Mouse (Mus musculus) retina, embryonic 14.5 days (tissue): ENCODE measurements around the gene 1700001C02Rik.

Experiments used
- DNase-seq: peaks from one replicate; pipeline ENCODE4 v3.0.0-alpha.2; 2015; ENCODE audit warnings: low spot score

1700001C02Rik gene

GRCm38 (mm10) chr5:30465861-30466260, at the start of gene 1700001C02Rik:
Gene 1700001C02Rik, plus strand, starts transcription at chr5:30466047.
- DNase-seq: peak; percentile 33

- peak; percentile 45 for DNase-seq
These were observed 49.2 kb upstream of the 1700001C02Rik start for GRCm38 (mm10) chr5:30416665-30417064.

GRCm38 (mm10) chr5:30423121-30423520, 42.7 kb upstream of the 1700001C02Rik start:
- DNase-seq: no peak

- DNase-seq: peak; percentile 82
These were observed 42.1 kb upstream of the 1700001C02Rik start for GRCm38 (mm10) chr5:30423572-30424244.

GRCm38 (mm10) chr5:30427406-30427805, 38.4 kb upstream of the 1700001C02Rik start:
- no peak for DNase-seq

- no peak for DNase-seq
These were observed 26.9 kb upstream of the 1700001C02Rik start for GRCm38 (mm10) chr5:30438931-30439330.

GRCm38 (mm10) chr5:30440308-30440906, 25.4 kb upstream of the 1700001C02Rik start:
- DNase-seq: no peak

- DNase-seq: peak; percentile 46
These were observed 23.7 kb upstream of the 1700001C02Rik start for GRCm38 (mm10) chr5:30442196-30442595.

GRCm38 (mm10) chr5:30444327-30444895, 21.4 kb upstream of the 1700001C02Rik start:
- no peak for DNase-seq

- DNase-seq: no peak
These were observed 9.8 kb upstream of the 1700001C02Rik start for GRCm38 (mm10) chr5:30456056-30456455.

- peak; percentile 32 for DNase-seq
These were observed 5.7 kb upstream of the 1700001C02Rik start for GRCm38 (mm10) chr5:30460155-30460554.

GRCm38 (mm10) chr5:30461821-30462220, 4.0 kb upstream of the 1700001C02Rik start, which contains the start of gene Otof:
Gene Otof, minus strand, starts transcription at chr5:30461932.
- DNase-seq: peak; percentile 42

- peak; percentile 22 for DNase-seq
These were observed 468 bp downstream of the 1700001C02Rik start for GRCm38 (mm10) chr5:30466315-30466714.

- peak; percentile 15 for DNase-seq
These were observed 4.6 kb downstream of the 1700001C02Rik start for GRCm38 (mm10) chr5:30470454-30470853.

- DNase-seq: no peak
These were observed 6.3 kb downstream of the 1700001C02Rik start for GRCm38 (mm10) chr5:30472148-30472547.

GRCm38 (mm10) chr5:30476534-30476933, 10.7 kb downstream of the 1700001C02Rik start:
- DNase-seq: peak; percentile 67

- peak; percentile 89 for DNase-seq
These were observed 16.5 kb downstream of the 1700001C02Rik start for GRCm38 (mm10) chr5:30482319-30482718.

GRCm38 (mm10) chr5:30483533-30483932, 17.7 kb downstream of the 1700001C02Rik start:
- DNase-seq: no peak

- no peak for DNase-seq
These were observed 18.7 kb downstream of the 1700001C02Rik start for GRCm38 (mm10) chr5:30484591-30484990.

- DNase-seq: no peak
These were observed 19.3 kb downstream of the 1700001C02Rik start for GRCm38 (mm10) chr5:30485136-30485535.

- DNase-seq: no peak
These were observed 24.4 kb downstream of the 1700001C02Rik start for GRCm38 (mm10) chr5:30490215-30490614.

- DNase-seq: no peak
These were observed 25.0 kb downstream of the 1700001C02Rik start for GRCm38 (mm10) chr5:30490845-30491244.

GRCm38 (mm10) chr5:30493723-30494122, 27.9 kb downstream of the 1700001C02Rik start:
- DNase-seq: no peak
